Mouse (Mus musculus) large intestine, adult 2 months (tissue): ENCODE results near the gene Actr5. TPM values are rescaled to one million over a fixed set of nuclear protein-coding genes. Genes with fewer than 3 reads are reported as not detected.

Experiments
- DNase-seq: peaks from one replicate; pipeline ENCODE4 v3.0.0-alpha.2; 2012; ENCODE audit warnings: low read depth, low spot score
- WGBS: fragments of 180-500 bp; shearing (Covaris S2); methylation state at CpG from one replicate; pipeline ENCODE4 v1.1.7; 2018; 5-methylcytosine and 5-hydroxymethylcytosine counted together
- polyA plus RNA-seq: library from polyadenylated mRNA; depleted of rRNA; stranded (reverse); fragments of >200 nt; gene quantifications from 2 replicates; pipeline ENCODE4 v1.2.3, GENCODE M21; 2012

Gene Actr5
- polyA plus RNA-seq, 1 experiment, result 6.0 TPM

GRCm38 (mm10) chr2:158659346-158659745 lies 34.7 kb downstream of the Actr5 start:
- WGBS, result 67% methylated on average over 3 of the region's 3 CpGs
- no peak for DNase-seq

DNA sequence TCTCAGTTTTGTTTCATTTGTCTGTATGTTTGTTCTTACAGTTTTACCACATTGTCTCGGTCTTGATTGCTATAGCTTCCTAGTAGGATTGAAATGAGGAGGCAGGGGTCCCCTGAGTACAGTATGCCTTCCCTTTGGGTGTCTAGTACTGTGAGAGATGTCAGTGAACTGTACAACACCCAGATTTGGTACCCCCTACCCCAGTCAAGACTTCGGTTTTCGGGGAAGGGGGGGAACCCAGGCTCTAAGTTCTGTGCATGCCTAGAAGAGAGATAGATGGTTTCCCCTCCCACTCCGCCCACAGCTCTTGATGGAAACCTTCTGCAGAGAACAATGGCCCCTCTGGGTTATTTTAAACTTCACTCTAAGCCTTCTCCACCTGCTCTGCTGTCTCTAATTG lies 40.4 kb downstream of the Actr5 start, which contains the start of gene Ppp1r16b:
Ppp1r16b (plus strand) TSS at position 301 of the 400 bp plus-strand sequence.
- no peak for DNase-seq
- WGBS, result 73% methylated on average over 4 of the region's 4 CpGs

DNA sequence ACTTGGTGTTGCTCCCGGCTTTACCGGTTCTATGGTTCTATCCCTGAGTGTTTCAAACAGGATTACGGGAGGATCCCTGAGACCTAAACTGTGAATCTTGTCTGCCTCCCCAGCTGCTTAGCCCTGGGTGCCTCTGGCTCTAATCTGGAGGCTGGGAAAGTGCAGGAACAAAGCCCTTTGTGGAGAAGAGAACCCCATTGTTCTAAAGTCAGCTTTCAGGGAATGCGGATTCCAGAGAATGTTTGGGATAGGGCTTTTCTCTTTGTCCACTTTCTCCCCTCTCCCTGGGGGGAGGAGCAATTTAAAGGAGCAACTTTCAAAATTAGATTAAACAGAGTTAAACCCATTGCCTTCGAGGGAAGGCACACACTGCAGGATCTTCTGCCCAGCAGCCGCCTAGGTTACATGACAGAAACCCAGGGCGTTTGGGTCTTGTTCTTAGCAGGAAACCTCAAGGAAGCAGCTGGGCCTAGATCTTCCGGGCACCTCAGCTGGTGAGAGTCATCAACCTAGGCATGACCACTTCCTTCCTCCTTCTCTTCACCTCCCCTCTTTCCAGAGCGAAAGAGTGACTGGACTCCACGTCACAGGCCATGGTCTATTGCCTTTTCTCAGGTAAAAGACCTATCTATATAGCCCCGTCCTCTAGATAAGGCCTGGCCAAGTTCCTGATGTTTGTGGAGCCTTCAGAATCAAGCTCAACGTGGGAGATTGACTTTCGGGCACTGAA lies 41.5 kb downstream of the Actr5 start:
- no peak for DNase-seq
- 61% methylated on average over 13 of the region's 13 CpGs for WGBS

DNA sequence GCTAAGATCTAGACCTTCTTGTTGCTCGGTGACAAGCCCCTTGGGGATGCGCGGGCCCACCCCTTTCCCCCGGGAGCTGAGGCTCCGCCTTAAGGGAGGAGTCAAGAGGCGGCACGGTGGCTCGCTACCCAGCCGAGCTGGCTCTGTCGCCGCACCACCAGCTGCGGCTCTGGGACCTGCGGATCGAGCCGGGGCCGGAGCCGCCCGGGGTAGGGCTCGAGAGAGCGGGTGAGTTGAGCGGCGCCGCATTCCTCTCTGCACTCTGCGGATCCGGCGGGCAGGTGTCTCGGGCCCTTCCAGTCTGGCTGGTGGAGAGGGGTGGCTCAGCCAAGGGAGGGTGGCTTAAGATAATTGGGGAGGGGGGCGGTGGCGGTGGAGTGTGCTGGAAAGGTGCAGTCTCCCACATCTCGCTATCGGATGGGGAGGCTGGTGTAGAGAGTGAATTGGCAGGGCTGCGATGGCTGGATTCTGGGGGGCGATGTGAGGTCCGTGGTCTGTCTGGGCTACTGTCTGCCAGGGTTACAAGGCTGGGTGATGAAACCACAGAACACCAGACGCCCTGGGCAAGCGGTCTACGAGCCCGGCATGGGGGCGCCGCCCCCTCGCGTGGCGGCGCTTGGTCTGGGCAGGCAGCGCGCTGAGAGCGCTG lies 42.5 kb downstream of the Actr5 start:
- WGBS, result 2% methylated on average over 47 of the region's 47 CpGs
- no peak for DNase-seq

DNA sequence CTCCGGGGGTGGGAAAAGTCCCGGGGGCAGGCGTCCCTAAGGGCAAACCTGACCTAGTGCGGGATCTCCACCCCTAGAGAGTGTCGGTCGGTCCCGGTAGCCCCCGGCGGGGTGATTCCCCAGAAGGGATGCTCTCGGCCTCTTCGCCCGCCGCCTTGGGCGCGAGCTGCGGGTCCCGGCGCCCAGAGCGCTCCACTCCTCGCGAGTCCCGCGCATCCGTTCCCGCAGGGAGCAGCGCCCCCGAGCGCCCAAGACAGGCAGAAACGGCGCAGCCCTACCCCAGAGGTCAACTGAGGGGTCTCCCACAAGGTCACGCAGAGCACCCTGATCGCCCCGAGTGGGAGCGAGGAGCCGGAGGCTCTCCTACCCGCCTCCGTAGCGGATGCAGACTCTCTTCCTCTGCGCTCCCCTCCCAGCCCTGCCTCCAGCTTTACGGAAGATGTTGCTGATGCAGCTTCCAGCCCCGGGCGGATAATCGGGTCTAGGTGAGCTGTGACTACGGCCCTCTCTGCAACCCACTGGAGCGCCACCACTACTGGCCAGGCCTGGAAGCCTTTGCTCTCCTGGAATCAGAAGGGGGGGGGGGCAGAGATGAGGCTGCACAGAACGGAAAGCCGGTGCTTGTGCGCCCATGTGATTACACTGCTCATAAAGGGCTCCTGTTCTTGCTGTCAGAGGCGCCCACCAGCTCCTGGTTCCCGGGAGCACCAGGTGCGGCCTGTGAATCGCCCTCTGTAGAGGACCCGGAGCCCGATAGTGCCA lies 43.2 kb downstream of the Actr5 start:
- DNase-seq, result no peak
- 5% methylated on average over 54 of the region's 54 CpGs for WGBS

DNA sequence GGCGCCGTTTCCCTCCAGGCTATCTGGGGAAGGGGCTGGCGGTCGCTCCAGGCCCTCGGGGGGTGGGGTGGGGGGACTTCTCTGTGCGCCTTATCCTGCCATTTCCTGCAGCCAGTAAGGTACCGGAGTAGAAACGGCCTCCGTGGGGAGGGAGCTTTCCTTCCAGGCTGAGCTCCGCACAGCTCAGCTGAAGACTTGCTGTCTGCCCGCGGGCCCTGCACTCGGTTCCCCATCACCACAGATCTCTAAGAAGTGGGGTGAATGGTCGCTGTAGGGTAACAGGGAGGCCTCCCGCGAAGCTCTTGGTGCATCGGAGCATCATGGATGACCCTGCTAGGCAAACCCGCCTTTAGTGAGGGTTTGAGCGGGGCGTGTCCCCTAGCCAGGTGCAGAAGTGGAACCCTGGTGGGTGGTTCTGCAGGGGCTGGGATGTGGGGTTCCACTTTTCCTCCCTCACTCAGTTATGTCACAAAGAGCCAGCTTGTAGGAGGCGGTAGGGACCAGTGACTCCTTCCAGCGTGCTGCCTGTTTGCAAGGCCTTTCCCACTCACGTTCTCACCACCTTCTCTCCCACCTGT lies 43.8 kb downstream of the Actr5 start:
- WGBS, result 31% methylated on average over 23 of the region's 23 CpGs
- no peak for DNase-seq

DNA sequence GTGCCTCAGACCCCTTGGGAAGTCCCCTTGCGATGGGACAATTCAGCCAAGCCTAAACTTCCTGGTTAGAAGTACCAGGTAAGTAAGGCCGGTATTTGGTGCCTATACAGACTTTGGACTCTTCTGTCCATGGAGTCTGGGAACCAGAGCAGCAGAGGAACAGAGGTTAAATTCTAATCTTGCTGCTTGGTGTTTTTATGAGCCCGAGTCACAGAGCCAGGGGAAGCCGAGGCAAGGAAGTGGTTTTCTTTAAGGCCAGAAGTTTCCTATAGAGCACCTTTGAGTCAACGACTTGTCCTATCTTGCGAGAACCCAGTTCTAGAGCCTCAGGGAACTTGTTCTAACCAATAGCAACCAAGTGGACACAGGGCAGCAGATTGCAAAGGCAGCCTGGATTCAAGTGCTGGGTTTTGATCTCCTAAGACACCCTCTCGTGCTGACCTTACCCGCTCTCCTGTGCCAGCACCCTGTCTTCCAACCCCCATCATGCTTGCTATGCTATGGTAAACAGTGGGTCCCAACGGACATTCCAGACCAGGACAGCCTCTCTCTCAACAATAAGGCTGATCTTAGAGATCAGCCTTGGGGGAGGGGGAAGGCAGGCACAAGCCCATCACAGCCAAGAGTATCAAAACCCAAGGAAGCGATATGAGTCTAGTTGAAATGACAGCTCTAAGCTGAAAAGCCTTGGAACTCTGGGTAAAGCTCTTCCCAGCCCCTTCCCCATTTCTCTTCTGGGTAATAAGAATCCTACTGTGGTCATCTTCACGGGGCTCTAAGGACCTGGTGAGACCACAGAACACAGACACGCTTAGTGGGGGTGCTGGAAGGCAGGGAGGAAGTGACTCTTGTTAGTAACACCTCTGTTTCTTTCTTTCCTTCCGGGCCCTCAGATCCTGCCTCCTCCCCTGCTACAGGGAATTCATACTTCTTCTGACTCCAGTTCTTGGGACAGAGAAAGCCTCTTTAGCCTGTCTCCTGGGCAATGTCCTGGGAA lies 44.8 kb downstream of the Actr5 start:
- peak; percentile 16 for DNase-seq
- WGBS, result 45% methylated on average over 13 of the region's 13 CpGs

- no peak for DNase-seq
- 78% methylated on average over 10 of the region's 10 CpGs for WGBS
Observed at GRCm38 (mm10) chr2:158670571-158670970, 45.9 kb downstream of the Actr5 start.

- 6% methylated on average over 6 of the region's 6 CpGs for WGBS
Observed at GRCm38 (mm10) chr2:158672829-158673228, 48.1 kb downstream of the Actr5 start.

GRCm38 (mm10) chr2:158673493-158673892 lies 48.8 kb downstream of the Actr5 start:
- DNase-seq, result no peak
- WGBS, result 56% methylated on average over 4 of the region's 4 CpGs

More at GRCm38 (mm10) chr2:158672829-158673228, 48.1 kb downstream of the Actr5 start:
- peak; percentile 22 for DNase-seq

DNA sequence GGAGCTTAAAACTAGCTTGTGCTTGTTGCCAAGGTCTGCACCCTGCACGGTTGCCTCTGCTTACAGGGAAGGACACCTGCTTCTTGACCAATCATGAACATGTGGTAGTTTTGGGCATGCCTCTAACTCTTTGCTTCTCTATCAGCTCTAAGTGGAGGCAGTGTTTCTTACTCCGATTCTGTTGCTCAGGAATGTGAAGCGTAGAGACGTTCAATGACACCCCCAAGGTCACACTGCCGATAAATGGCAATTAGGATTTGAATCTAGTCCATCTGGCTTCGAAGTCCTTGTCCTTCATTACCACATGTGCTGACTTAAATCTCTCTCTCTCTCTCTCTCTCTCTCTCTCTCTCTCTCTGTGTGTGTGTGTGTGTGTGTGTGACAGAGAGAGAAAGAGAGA lies 49.4 kb downstream of the Actr5 start:
- WGBS, result 54% methylated on average over 6 of the region's 6 CpGs
- DNase-seq, result no peak

DNA sequence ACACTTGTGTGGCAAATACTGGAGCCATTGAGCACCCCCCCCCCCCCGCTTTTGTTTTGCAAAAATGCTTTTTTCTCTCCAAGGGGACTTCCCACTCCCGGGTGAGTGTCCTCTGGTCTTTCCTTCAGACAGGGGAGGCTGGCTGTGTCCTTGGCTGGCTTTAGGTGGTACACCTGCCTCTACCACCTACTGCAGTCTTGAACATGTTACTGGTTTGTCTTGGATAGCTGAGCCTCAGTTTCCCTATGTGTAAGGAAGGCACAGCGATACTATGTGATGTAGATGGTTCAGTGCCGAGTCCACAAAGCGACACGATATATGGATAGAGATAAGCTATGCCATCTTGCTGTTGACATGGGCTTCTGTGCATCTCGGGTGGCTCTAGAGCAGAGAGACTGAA lies 50.1 kb downstream of the Actr5 start:
- no peak for DNase-seq
- 81% methylated on average over 7 of the region's 7 CpGs for WGBS

- DNase-seq, result no peak
- whole genome bisulfite sequencing, result 73% methylated on average over 6 of the region's 6 CpGs
Observed at GRCm38 (mm10) chr2:158675161-158675560, 50.5 kb downstream of the Actr5 start.

GRCm38 (mm10) chr2:158675907-158676533 lies 51.3 kb downstream of the Actr5 start:
- no peak for DNase-seq
- WGBS, result 88% methylated on average over 12 of the region's 12 CpGs

GRCm38 (mm10) chr2:158677946-158678345 lies 53.3 kb downstream of the Actr5 start:
- DNase-seq, result no peak
- 65% methylated on average over 8 of the region's 8 CpGs for whole genome bisulfite sequencing

- 90% methylated on average over 7 of the region's 7 CpGs for WGBS
- no peak for DNase-seq
Observed at GRCm38 (mm10) chr2:158679091-158679490, 54.4 kb downstream of the Actr5 start.

- DNase-seq, result no peak
- WGBS, result 77% methylated on average over 10 of the region's 10 CpGs
Observed at GRCm38 (mm10) chr2:158680357-158680889, 55.7 kb downstream of the Actr5 start.

- 80% methylated on average over 6 of the region's 6 CpGs for WGBS
Observed at GRCm38 (mm10) chr2:158681714-158682113, 57.0 kb downstream of the Actr5 start.

More at GRCm38 (mm10) chr2:158681714-158682113, 57.0 kb downstream of the Actr5 start:
- DNase-seq, result no peak
